Mouse (Mus musculus) G1E (cell line): ENCODE results near the gene Ndufa7. TPM values are rescaled to one million over a fixed set of nuclear protein-coding genes. Genes with fewer than 3 reads are reported as not detected.

Experiments used
- ATAC-seq: 2 replicates; pipeline ENCODE4 v1.8.0; 2016; ENCODE audit warnings: mild to moderate bottlenecking; ENCODE audit not compliant: insufficient number of reproducible peaks, poor library complexity, low FRiP score, severe bottlenecking; ENCODE audit errors: extremely low read depth
- DNase-seq: peaks from one replicate; pipeline ENCODE4 v3.0.0; 2012; ENCODE audit warnings: low spot score
- H3K27me3 ChIP-seq: 2 replicates; pipeline ENCODE4 v1.6.1; 2012; ENCODE audit warnings: mild to moderate bottlenecking, low read length, inconsistent platforms; ENCODE audit not compliant: insufficient read depth
- H3K36me3 ChIP-seq: replicated peaks from 2 replicates; pipeline ENCODE3; 2012; ENCODE audit warnings: mild to moderate bottlenecking, inconsistent platforms
- H3K4me1 ChIP-seq: 2 replicates; pipeline ENCODE4 v1.6.1; 2012; ENCODE audit warnings: low read depth, low read length, inconsistent platforms, mixed read lengths; ENCODE audit not compliant: insufficient read depth
- H3K4me3 ChIP-seq: 2 replicates; pipeline ENCODE4 v1.5.1; 2012; ENCODE audit warnings: low read depth, mild to moderate bottlenecking, inconsistent platforms, low read length, moderate library complexity, mixed read lengths
- H3K9me3 ChIP-seq: replicated peaks from 2 replicates; pipeline ENCODE4 v1.6.1; 2012; ENCODE audit warnings: inconsistent platforms
- CTCF ChIP-seq: IDR thresholded peaks from 2 replicates; pipeline ENCODE4 v1.5.1; 2012; ENCODE audit warnings: low read depth, low read length, inconsistent platforms, mixed read lengths
- GATA1 ChIP-seq: IDR thresholded peaks from 2 replicates; pipeline ENCODE4 v1.6.1; 2012; ENCODE audit warnings: borderline replicate concordance, low read length, inconsistent platforms, mixed read lengths
- GATA2 ChIP-seq: IDR thresholded peaks from 2 replicates; pipeline ENCODE4 v1.6.1; 2012; ENCODE audit warnings: low read depth, low read length, inconsistent platforms, borderline replicate concordance
- POLR2AphosphoS5 ChIP-seq: IDR thresholded peaks from 2 replicates; pipeline ENCODE4 v1.6.1; 2012; ENCODE audit warnings: low read depth, low read length, inconsistent platforms; ENCODE audit not compliant: insufficient replicate concordance
- TAL1 ChIP-seq: conservative IDR thresholded peaks from 2 replicates; pipeline ENCODE4 v1.6.1; 2012; ENCODE audit warnings: low read depth, low read length, inconsistent platforms, mixed read lengths
- polyA plus RNA-seq: library from polyadenylated mRNA; stranded (reverse); fragments of >175 nt; gene quantifications from 2 replicates; pipeline ENCODE4 v1.2.3, GENCODE M21; 2012
- total RNA-seq, 2 experiments: library from RNA; stranded (forward) in 1 of 2; stranded (reverse) in 1 of 2; fragments of 200-1000 nt in 1 of 2; fragments of >200 nt in 1 of 2; fragmentation: Nextera tagmentation in 1 of 2; gene quantifications; 2 replicates each; pipeline ENCODE4 v1.2.3; 2014 to 2017

The Ndufa7 gene
- total and polyA plus RNA-seq, 3 experiments = 131 to 636 (median 253) TPM

DNA sequence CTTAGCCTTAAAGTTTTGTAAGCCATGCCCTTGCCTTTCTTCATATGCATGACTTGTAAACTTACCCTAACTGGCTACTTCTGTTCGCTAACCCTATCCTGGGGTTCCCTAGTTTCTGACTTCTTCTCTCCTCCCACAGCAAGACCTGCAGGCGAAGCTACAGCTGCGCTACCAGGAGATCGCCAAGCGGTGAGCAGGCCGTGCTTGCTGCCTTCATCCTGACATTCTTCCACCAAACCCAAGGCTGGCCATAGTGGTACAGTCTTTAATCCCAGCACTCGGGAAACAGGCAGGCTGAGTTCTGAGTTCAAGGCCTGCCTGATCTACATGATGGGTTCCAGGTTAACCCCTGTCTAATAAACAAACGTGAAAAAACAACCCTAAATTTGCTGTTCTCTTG, 1.1 kb downstream of the Ndufa7 start:
- TF ChIP-seq GATA1 (no peak), POLR2AphosphoS5 (no peak), GATA2 (no peak), CTCF (no peak), TAL1 (no peak)
- H3K4me1 ChIP-seq = peaks cover 53% of the 10 kb centered on the region

DNA sequence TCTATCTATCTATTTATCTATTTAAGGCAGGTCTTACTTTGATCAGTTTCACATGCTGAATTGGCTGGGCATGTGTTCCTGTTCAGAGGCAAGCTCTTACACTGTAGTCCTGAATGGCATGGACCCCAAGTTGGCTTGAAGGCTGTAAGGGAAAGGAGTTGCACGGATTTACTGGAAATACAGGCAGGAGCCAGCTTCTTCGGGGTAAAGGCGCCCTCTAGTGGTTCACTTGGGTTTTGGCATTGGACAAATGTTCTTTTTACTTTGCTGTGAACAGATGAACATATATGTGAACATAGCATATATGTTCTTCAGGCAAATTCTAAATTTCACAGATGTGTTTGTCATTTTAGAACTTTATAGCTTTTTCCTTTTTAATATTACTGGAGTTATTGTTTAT, 2.5 kb downstream of the Ndufa7 start:
- H3K27me3 ChIP-seq = no peaks in the 10 kb centered on the region
- TF ChIP-seq TAL1 = no peak
- peak; percentile 84 for TF ChIP-seq CTCF
- peaks cover 41% of the 10 kb centered on the region for H3K4me1 ChIP-seq
- H3K36me3 ChIP-seq = peaks cover 80% of the 10 kb centered on the region
- H3K4me3 ChIP-seq = no peak overlapping the region
- no peaks in the 10 kb centered on the region for H3K9me3 ChIP-seq
- DNase-seq (peak; percentile 57), ATAC-seq (no peak)

More for the DNA sequence above, 1.1 kb downstream of the Ndufa7 start:
- H3K9me3 ChIP-seq = no peaks in the 10 kb centered on the region
- H3K27me3 ChIP-seq = no peaks in the 10 kb centered on the region
- peak overlapping the region; percentile 81 for H3K4me3 ChIP-seq
- ATAC-seq = no peak
- DNase-seq = no peak
- peaks cover 80% of the 10 kb centered on the region for H3K36me3 ChIP-seq

DNA sequence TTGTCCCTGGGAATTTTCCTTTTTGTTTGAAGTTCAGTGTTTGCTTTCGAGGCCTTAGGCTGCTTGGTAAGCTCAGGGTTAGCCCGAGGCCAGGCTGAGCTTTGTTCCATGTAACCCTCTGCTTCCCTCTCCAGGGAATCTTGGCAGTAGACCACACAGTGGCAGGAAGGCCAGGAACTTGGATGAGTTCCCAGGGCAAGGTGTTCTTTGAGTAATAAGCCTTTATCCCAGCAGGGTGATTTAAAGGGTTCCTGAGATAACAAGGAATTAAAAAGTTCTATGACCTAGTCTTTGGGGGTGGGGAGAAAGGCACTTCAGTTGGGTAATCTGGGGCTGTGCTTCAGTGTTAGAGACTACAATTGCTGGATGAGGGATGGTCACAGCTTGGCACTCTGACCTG, 4.5 kb downstream of the Ndufa7 start:
- no peaks in the 10 kb centered on the region for H3K27me3 ChIP-seq
- DNase-seq = no peak
- H3K4me3 ChIP-seq = no peak overlapping the region
- ATAC-seq = no peak
- H3K4me1 ChIP-seq = peaks cover 29% of the 10 kb centered on the region
- no peaks in the 10 kb centered on the region for H3K9me3 ChIP-seq
- H3K36me3 ChIP-seq = peaks cover 81% of the 10 kb centered on the region
- TF ChIP-seq POLR2AphosphoS5 (no peak), TAL1 (no peak), CTCF (no peak), GATA1 (no peak), GATA2 (no peak)

DNA sequence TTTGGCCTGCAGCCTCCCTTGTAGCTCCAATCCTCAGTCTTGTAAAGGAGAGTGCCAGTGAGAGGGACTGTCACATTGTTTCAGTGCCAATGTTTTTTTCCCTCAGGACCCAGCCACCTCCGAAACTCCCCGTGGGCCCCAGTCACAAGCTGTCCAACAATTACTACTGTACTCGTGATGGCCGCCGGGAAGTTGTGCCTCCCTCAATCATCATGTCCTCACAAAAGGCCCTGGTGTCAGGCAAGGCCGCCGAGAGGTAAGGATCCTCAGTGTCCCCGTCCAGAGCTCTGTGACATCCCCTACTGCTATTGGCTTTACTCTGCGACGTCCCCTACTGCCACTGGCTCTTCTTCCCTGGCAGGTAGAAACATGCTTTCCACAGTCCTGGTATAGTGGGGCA, 5.2 kb downstream of the Ndufa7 start:
- no peak for DNase-seq
- H3K27me3 ChIP-seq = no peaks in the 10 kb centered on the region
- no peak for ATAC-seq
- no peaks in the 10 kb centered on the region for H3K9me3 ChIP-seq
- TF ChIP-seq TAL1 (no peak), CTCF (no peak), GATA2 (no peak), POLR2AphosphoS5 (no peak), GATA1 (no peak)
- H3K4me1 ChIP-seq = peaks cover 29% of the 10 kb centered on the region
- no peak overlapping the region for H3K4me3 ChIP-seq
- H3K36me3 ChIP-seq = peaks cover 87% of the 10 kb centered on the region

DNA sequence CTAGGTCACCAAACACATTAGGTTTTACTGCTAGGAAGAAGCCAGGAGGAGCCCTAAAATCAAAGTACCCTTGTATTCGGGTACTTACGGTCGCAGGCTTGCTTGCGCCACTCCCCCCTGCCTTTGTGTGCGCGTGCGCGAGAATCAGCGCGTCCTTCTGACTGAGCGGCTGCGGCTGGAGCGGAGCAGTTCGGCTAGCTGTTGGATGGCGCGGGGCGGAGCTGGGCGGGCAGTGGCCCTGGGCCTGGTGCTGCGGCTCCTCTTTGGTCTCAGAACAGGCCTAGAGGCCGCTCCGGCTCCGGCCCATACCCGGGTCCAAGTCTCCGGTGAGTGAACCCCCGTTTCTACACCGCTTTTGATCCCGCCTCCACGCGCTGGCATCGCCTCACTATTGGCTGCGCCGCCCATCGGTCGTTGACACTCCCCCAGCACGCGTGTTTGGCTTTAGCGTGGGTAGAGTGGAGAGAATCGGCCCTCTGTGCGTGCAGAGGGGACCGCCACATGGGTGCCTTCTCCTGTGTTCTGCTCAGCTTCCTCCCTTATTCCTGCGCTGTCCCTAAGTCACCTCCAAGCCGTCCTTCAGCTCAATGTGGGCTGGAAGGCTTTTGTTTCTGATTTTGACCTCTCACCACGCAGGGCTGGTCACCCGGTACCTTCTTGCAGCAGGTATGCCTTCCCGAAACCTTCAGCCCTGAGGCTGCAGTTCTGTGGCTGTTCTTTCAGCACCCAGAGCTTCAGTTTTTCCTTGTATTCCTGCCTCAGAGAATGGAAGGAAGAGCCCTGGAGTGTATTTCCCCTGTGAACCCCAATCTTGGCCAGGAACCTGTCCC, 18.8 kb downstream of the Ndufa7 start, which contains the start of gene Cd320:
Gene Cd320, plus strand, starts transcription at position 126 of the 830 bp plus-strand sequence.
- H3K4me1 ChIP-seq = peaks cover 25% of the 10 kb centered on the region
- no peaks in the 10 kb centered on the region for H3K27me3 ChIP-seq
- no peaks in the 10 kb centered on the region for H3K9me3 ChIP-seq
- peak; percentile 62; the same call in 1 of the 2 replicates for ATAC-seq
- peaks cover 46% of the 10 kb centered on the region for H3K36me3 ChIP-seq
- TF ChIP-seq GATA2 (no peak), TAL1 (no peak), POLR2AphosphoS5 (no peak), CTCF (no peak), GATA1 (no peak)
- peak; percentile 75 for DNase-seq
- peak within 1 kb of the TSS; percentile 90 for H3K4me3 ChIP-seq

DNA sequence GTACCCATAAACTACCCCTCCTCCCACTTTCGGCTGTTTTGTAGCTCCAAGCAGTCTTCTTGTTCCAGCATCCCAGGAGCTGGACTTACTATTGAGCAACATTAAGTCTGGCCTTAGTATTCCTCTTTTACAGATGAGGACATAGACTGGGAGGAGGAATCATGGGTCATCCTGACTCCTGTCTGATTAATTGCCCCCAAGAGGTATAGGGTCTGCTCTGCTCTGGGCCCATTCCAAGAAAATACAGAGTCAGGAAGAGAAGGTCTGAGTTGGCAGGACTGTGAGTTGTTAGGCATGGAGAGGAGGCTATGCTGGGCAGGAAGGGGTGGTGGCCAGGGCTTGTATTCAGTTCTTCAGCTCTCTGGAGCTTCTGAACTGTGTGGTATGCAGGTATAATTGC, 19.8 kb downstream of the Ndufa7 start:
- DNase-seq (no peak), ATAC-seq (no peak)
- Histone ChIP-seq H3K36me3 (peaks cover 47% of the 10 kb centered on the region), H3K27me3 (no peaks in the 10 kb centered on the region), H3K4me3 (no peak overlapping the region), H3K9me3 (no peaks in the 10 kb centered on the region), H3K4me1 (peaks cover 25% of the 10 kb centered on the region)
- TF ChIP-seq CTCF = no peak
- TF ChIP-seq TAL1 = no peak
- no peak for TF ChIP-seq POLR2AphosphoS5
- TF ChIP-seq GATA2 = no peak
- no peak for TF ChIP-seq GATA1

DNA sequence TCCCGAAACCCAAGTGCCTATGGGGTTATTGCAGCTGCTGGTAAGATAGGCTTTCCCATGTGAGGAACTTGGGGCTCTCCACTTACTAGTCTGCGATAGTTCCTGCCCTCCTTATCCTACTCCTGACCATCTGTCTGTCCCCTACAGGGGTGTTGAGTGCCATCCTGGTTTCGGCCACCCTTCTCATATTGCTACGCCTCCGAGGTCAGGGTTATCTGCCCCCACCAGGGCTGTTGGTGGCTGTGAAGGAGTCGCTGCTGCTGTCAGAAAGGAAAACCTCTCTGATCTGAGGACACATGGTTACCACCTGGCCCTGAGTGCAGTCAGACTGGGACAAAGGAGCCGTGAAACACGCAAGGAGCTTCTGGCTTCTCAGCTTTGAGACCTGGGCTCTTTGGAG, 23.8 kb downstream of the Ndufa7 start:
- no peak overlapping the region for H3K4me3 ChIP-seq
- ATAC-seq (no peak), DNase-seq (no peak)
- peaks cover 37% of the 10 kb centered on the region for H3K36me3 ChIP-seq
- no peaks in the 10 kb centered on the region for H3K27me3 ChIP-seq
- no peaks in the 10 kb centered on the region for H3K9me3 ChIP-seq
- H3K4me1 ChIP-seq = peaks cover 15% of the 10 kb centered on the region
- TF ChIP-seq GATA2 = no peak
- TF ChIP-seq CTCF = no peak
- no peak for TF ChIP-seq POLR2AphosphoS5
- TF ChIP-seq TAL1 = no peak
- no peak for TF ChIP-seq GATA1
